Mouse (Mus musculus) cerebellum, postnatal 10 days (tissue): Measurements from ENCODE around the gene Olfr547.
"Not testable (repeated sequence)": the region's sequence is repeated elsewhere in the genome, so short reads cannot be mapped to it uniquely, and the experiment has no call there.

Experiments used
- DNase-seq, 2 experiments: peaks; one replicate each; pipeline ENCODE4 v3.0.0; 2021; ENCODE audit warnings: mixed read lengths in 2 of 2

Gene Olfr547

DNA sequence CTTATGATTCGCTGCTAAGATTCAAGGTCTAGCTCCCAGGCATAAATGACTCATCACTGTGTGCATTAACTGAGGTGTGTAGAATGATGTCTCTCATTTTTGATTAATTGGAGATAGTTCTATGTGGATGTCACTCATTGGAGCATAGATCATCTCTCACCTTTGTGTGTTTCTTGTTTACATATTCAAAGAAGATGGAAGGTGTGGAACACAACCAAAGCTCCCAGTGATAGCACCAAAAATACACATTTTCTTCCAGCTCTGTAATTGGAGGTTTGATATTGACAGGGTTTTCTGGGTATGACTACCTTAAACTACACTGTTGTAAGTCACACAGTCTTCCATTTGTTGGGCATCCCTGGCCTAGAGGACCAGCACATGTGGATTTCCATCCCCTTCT, at the start of gene Olfr547:
Gene Olfr547, plus strand, starts transcription at position 301 of the 400 bp plus-strand sequence.
- DNase-seq = no peak

DNA sequence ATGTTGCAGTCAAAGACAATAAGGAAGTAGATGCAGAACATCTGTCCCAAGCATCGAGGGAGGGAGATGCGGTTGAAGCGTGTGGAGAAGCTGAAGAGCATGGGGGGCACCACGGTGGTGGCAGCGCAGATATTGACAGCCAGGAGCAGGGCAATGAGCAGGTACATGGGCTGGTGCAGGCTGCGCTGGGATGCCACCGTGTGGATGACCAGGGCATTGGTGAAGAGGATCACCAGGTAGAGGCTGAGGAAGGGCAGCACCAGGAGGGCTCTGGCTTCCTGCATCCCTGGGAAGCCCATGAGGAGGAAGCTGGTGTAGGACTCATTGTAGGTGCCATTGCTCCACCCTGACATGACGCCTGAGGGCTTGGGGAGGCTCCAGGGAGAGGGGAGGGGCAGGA, 49.8 kb upstream of the Olfr547 start:
- DNase-seq = not testable (repeated sequence)

DNA sequence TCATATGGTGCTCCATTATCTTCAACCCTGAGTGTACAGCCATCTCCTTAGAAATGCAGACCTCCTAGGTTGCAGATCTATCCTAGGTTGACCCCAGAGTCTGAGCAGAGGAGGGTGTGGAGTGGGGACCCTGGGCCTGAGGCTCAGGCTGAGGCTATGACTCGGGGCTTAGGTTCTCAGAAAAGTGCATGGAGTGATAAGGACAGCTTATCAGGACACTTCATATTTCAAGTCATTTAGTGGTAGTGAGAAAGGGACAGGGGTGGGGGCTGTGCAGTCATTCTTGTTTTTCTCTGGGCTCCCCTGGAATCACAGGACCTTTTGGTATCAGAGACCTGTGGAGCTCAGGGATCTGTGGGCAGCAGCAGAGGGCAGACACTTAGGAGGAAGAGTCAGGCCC, 48.4 kb upstream of the Olfr547 start:
- DNase-seq = no peak

DNA sequence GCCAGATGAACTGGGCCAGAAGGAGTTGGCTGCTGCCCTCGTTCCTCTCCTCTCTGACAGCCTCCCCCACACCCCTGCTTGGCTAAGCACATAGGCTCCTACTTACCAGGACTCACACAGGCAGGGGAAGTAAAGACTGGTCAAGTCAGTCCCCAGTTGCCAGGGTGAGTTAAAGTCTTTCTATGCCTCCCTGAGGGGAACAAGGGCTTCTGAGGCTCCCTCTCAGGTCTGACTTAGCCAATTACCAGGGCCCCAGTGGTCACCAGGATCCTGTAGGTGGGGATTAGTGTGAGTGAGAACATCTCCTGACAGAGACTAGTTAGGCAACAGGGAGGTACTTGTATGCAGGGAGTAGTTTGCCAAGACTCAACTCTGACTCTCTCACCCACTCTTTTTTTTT, 46.4 kb upstream of the Olfr547 start, which contains the start of gene Olfr544:
Gene Olfr544, minus strand, starts transcription at position 153 of the 400 bp plus-strand sequence.
- peak in 1 of 2 experiments; percentile 16 for DNase-seq

DNA sequence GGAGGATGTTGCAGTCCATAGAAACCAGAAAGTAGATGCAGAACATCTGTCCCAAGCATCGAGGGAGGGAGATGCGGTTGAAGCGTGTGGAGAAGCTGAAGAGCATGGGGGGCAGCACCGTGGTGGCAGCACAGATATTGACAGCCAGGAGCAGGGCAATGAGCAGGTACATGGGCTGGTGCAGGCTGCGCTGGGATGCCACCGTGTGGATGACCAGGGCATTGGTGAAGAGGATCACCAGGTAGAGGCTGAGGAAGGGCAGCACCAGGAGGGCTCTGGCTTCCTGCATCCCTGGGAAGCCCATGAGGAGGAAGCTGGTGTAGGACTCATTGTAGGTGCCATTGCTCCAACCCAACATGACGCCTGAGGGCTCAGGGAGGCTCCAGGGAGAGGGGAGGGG, 40.1 kb upstream of the Olfr547 start:
- not testable (repeated sequence) for DNase-seq

DNA sequence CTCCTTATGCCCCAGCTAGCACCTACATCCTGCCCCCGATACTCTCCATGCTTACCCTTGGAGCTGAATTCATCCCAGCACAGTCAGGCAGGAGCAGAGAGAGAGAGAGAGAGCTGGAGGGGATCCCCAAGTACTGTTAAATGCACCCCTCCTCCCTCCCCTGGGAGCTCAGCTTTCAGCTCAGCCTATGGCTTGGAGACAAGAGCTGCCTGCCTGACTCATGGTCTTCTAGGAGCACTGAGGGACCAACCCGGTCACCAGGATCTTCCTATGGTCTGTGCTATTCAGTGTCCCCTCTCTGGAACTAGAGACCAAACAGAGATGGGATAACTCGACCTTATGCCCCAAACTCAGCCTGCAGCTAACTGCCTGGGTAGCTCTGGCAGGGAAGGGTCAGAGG, 35.1 kb upstream of the Olfr547 start, which contains the start of gene Olfr545:
Gene Olfr545, minus strand, starts transcription at position 101 of the 400 bp plus-strand sequence.
- DNase-seq = no peak

DNA sequence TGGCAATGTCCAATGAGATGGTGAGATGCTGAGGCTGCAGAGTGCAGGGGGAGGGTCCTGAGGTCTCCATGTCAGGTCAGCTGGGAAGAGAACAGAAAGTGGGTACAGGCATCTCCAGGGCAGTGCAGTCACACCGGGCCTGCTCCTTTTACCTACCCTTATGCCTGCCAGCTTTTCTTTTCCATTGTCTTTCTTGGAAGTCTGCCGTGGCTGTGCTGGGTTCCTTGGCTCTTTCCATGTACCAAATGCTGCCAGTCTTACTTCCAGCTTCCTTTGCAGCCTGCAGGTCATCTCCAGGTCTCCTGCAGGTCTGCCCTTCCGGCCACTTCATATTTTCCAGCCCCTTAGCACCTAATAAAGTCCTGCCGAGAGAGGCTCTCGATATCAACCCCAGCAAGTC, 32.6 kb upstream of the Olfr547 start:
- peak; percentile 49 to 51 for DNase-seq

DNA sequence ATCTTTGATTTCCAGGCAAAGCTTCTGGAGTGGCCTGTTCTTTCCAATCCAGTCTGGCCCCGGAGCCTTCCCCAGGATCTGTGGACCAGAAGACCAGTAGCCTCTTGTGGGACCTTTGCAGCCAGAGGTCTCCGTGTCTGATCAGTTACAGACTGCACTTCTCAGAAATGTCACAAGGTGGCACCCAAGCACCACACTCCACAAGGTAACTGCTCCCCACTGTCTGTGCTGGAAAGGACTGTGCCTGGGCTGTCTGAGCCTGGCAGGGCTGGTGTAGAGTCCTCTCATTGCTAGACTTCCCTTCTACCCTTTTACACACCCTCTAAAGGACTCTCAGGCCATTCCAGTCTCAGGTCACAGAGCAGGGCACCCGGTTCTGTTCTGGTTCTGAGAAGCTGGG, 27.7 kb upstream of the Olfr547 start:
- DNase-seq = peak; percentile 87 to 88

DNA sequence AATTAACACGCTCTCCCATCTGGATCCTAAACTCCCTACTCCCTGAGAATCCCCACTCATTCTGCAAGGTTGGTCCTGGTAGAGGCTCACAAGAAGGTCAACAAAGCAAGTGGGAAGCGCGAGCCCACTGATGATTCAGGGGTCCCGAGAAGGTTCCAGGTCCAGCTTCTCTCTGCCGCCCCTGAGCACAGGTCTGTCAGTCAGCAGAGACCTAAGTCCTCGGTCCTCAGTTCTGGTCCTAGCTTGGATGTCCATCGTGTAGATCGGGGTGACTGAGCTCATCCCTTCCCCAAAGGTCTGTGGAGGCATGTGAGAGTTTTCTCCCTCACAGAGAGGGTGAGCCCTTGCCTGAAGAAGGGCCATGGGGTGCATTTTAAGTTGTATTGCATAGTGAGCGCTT, 26.5 kb upstream of the Olfr547 start:
- no peak for DNase-seq

DNA sequence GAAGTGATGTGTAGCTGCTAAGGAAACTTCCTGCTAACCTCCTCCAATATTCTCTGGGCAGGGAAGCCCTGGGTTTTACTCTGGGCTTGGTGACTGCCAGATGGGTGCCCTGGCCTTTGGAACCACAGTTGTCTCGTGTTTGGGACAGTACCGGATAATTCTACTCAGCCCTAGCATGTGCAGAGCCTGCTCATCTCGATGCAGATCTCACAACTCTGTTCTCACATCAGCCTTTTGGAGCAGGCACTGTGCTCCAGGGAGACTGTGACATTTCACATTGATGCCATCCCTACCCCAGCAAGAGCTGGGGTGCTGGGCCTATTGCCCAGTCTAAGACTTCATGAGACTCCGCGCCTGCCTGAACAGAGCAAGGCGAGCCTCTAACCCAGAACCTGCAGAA, 25.9 kb upstream of the Olfr547 start:
- DNase-seq = no peak

DNA sequence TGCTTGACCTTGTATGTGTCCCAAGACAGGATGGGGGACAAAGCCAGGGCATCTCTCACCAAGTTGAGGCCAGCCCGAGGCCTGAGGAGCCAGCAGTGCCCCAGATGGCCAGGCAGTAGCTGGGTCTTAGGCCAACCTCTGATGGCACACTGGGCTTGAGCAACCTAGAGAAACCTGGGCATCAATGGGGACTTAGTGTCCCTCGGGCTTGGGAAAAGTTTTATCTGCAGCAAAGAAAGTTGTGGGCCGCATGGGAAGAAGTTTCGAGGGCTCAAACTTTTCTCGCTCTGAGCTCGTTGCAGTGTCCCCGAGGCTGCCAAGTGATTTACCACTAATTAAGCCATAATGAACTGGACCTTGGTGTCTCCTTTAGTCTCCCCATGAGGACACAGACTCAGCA, 24.8 kb upstream of the Olfr547 start:
- DNase-seq = no peak

DNA sequence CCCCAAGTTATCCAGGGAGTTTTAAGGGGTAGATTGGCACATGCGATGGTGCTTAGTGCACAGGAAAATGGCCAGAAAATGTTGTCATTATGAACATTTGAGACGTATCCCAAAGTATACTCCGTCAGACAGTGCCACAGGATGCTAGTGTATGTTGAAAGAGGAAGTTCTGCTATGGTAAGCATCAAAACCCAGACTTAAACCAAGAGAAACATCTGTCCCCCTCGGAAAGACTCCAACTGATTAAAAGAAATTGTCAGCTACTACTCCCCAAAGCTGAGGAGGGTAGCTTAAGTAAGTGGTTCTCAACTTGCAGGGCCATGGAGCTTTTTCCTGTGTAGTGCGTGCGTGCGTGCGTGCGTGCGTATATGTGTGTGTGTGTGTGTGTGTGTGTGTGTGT, 22.6 kb upstream of the Olfr547 start:
- DNase-seq = no peak

DNA sequence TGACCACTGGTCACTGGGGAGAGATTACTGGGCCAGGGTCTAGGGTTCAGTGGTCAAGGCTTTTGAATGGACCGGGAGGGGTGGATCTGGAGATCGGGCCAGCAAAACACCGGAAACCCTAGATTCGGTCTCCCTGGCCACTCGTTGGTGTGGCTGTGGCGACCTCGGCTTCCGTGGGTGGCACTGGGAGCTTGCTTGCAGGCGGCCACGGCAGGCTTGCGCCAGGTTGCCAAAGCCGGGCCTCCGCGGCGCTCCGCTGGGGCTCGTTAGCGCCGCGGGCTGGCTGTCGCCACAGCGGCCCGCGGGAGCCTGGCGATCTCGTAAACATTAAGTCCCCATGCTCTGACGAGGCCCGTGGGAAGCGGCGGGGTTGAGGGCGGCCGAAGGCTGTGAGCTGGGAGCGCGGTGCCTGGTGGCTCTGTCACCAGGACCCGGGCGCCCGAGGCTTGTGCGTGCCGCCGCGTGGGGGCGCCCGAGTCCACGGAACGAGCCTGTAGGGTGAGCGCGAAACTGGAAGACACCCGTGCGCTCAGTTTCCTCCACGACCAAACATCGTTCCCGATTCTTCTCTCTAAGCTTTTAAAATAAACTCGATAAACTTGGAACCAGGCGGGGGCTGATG, 21.6 kb upstream of the Olfr547 start:
- DNase-seq = peak; percentile 96 to 97

DNA sequence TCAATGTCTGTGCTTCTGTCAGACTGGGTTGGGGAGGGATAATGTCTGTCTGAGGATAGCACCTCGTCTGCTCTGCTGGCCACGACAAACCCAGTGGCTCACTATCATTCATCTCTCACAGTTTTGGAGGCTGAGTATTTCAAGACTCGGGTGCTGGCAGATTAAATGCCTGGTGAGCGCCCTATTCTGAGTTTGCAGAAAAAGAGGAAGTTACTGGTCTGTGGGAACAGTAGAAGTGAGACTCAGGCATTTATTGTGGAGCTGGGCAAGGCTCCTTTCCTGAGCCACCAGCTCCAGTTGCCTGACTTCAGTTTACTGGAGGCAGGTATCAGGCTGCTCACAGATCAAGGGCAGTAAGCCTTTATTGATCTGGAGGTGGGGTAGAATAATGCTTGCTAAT, 20.4 kb upstream of the Olfr547 start:
- DNase-seq = no peak

DNA sequence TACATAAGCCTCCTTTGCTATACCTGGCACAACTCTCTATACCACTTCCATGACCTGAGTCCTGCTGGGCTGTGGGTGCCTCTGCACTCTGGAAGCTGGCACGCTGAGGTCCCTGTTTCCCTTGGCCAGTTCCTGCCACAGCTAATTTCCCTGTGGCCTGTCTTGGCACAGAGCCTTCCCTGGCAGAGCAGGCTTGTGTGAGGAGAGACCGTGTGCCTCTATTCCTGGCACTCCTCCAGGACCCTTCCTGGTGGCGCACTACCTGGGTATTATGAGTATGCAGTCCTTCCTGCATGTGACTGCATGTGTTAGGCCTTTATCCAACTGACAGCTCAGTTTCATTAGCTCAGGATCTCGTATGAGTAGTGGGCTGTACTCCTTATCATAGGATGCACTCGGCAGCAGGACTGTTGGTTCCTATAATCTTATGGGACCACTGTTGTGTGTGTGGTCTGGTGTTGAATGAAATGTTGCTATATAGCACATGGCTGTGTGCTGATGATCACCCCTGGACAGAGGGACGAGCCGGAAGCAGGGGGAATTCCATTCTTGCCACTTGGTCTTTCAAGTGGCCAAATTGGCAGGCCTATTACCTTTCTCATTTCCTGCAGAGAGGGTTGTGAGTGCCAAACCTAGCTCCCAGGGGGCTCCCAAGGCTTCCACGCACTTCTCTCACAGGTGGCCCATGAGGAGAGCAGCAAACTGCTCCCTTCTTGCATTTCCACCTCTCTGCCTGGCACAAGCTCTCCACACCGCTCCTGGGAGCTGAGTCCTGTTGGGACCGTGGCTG, 18.1 kb upstream of the Olfr547 start:
- peak; percentile 80 to 85 for DNase-seq

DNA sequence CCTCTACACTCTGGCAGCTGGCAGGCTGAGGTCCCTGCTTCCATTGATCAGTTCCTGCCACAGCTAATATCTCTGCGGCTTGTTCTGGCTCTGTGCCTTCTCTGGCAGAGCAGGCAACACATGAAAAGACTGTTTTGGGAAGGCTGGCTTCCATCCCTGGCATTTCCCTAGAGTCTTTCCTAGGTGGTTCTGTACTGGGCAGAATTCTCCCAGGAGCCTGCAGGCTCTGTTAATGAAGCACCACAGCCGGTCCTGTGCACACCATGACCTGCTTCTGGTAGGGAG, 17.6 kb upstream of the Olfr547 start:
- peak in 1 of 2 experiments; percentile 69 for DNase-seq

DNA sequence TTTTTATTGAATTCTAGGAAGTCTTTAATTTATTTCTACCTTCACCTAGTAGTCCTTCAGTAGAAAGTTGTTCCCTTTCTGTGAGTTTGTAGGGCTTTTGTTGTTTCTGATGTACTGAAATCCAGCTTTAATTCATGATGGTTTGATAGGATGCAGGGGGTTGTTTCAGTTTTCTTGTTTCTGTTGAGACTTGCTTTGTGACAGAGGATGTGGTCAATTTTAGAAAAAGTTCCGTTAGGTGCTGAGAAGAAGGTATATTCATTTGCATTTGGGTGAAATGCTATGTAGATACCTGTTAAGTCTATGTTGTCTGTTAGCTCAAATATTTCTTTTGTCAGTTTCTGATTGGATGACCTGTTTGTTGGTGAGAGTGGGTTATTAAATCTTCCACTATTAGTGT, 5.5 kb upstream of the Olfr547 start:
- DNase-seq = no peak

DNA sequence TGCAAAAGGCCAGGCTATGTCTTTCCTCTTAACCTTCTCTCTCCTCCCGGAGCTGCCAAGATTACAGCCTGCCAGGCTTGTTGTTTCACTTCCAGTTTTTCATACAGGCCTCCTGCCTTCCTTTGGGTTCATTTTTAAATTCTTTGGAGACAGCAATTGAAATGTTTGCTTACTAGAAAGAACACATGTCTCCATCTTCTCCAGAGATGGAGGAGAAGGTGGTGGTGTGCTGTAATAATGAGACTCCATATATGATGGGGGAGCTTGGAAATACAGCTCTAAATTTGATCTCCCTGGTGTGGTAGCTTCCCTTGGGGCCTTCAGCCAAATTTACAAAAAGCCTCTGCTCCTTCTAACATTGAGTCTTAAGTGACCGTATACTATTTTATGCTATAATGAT, 6.0 kb downstream of the Olfr547 start, which contains the start of gene Olfr548-ps1:
Gene Olfr548-ps1, plus strand, starts transcription at position 301 of the 400 bp plus-strand sequence.
- DNase-seq = no peak

DNA sequence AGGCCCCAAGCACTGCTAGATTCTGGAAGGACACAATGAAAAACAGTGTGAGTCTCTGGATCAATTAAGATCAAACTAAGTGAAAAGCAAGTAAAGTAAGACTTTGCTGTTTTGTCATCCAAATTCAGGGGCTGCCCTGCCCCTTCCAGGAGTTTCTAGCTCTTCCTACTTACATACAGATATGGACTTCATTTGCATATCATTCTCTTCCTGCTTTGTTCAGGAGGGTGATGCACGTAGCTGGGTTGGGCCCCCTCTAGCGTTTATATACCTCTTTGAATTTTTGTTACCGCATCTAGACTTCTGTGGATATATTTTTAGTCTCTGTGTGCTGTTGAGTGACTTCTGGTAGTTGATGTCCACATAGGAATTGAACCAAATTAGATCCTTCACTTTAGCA, 6.7 kb downstream of the Olfr547 start:
- no peak for DNase-seq

DNA sequence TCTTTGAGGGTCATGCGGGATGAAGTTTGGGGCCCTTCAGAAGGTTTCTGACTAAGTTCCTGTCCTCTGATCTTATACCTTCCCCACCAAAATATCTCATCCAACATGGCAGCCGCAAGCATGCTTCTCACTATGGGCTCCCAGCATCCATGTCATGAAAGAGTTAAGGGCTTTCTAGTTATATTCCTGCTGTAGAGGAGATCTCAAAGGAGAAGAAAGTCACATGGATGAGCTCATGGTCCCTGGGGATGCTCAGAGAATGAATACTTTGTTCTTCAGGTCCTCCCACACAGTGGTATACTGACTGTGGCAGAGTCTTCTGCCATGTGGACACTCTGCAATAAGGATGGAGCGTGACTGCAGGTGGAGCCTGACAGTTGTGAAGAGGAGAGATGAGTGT, 15.0 kb downstream of the Olfr547 start, which contains the start of gene Olfr549:
Gene Olfr549, plus strand, starts transcription at position 301 of the 400 bp plus-strand sequence.
- DNase-seq = no peak

DNA sequence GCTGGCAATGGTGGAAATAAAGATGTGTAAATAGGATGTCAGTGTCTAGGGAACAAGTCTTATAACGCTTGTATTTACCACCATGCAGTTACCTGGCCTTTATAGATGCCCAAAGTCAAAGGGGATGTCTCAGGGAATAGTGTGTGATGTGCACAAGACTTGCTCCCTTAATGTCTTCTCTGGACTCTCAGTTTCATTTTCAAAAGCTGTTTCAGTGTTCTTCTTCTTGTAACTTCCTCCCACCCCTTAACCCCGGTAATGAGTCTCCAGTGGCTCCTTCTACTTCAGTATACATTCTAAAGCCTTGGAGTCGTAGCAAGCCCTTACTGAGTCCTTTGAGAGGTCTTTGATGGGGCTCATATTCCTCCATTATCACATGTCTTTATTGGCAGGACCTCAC, 18.7 kb downstream of the Olfr547 start:
- DNase-seq = no peak

DNA sequence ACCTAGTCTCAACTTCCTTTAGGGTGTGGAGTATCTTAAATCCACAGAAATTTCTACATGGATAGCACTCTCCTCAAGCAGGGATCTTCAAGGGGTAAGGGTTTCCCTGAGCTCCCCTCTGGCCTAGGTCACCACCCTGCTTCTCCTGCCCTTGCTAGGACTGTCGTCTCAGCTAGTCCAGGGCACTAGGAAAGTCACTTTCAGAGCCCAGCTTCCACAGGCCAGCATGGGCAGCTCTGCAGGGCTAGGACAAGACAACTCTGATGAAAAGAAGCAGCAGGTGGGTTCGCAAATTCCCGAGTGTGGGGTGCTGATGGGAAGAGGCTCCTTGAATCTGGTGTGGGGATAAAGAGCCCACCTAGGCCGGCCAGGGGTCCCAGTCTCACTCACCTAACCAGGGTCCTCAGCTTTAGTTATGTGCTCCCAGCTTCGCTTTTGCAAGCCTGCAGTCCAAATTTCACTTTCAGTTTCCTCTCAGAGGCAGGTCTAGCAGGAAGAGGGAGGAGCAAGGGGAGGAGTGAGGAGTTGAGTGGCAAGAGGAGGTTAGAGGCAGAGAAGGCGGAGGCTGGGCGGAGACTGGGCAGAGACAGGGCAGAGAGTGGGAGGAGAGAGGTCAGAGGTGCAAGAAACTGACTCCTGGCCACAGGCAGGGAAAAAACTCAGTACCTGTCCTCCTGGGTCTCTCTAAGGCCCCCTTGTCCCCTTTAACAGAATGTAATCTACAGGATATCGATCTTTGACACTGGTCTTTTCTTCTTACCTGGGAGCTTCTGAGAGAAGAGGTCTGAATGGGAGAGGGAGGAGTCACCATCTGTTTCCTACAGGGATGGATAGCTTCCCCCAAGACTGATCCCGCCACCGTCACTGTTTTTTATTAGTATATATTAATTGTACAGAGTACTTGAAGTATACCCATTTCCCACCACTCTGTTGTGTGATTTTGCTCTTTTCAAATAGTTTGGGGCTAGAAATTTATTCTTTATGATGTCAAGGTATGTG, 30.7 kb downstream of the Olfr547 start, which contains the start of gene Trim21:
Gene Trim21, minus strand, starts transcription at position 488 of the 999 bp plus-strand sequence.
- DNase-seq = peak; percentile 67 to 75

DNA sequence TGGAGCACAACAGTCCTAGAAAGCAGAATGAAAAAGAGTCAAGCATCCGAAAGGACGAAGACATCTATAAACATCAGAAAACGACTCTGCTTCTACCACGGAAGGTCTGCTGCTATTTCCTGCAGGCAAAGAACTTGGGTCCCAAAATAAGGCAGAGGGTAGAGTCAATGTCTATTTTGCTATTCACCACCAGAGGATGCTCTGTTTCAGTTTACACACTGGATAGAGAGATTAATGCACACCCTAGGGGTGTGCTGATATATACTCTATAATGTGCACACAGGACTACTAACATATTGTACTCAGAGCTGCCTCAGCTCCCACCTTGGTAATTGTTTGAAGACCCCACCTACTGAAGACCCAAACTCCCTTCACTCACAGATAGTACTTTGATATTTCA, 31.7 kb downstream of the Olfr547 start:
- no peak for DNase-seq
